Mouse (Mus musculus) MEL (cell line): ENCODE data around the gene Als2cr12. TPM values are rescaled to one million over a fixed set of nuclear protein-coding genes. Genes with fewer than 3 reads are reported as not detected.
"Not testable (repeated sequence)": the region's sequence is repeated elsewhere in the genome, so short reads cannot be mapped to it uniquely, and the experiment has no call there.

Source experiments
- DNase-seq: peaks from one replicate; pipeline ENCODE4 v3.0.0; 2011; ENCODE audit warnings: low read depth, low spot score
- H3K27ac ChIP-seq: 2 replicates; pipeline ENCODE4 v1.5.1; 2012; ENCODE audit warnings: low read depth, mild to moderate bottlenecking, control low read depth, low read length, moderate library complexity; ENCODE audit not compliant: control insufficient read depth
- H3K27me3 ChIP-seq, 2 experiments: fragments of 150-350 bp in 1 of 2; sonication (generic) in 1 of 2; 2 replicates each; pipeline ENCODE4 v1.6.1; 2012; ENCODE audit warnings: low read length in 2 of 2, mild to moderate bottlenecking in 2 of 2, improper control_type of control experiment in 1 of 2, moderate library complexity in 1 of 2; ENCODE audit not compliant: insufficient read depth in 2 of 2, control insufficient read depth in 1 of 2
- H3K36me3 ChIP-seq, 2 experiments: 2 replicates each; pipeline ENCODE4 v1.6.1; 2012 to 2014; ENCODE audit warnings: low read length in 2 of 2, improper control_type of control experiment in 1 of 2, inconsistent platforms in 1 of 2, mild to moderate bottlenecking in 1 of 2; ENCODE audit not compliant: insufficient read depth in 2 of 2, control insufficient read depth in 1 of 2
- H3K4me1 ChIP-seq, 2 experiments: fragments of 150-350 bp in 1 of 2; sonication (generic) in 1 of 2; 2 replicates each; pipeline ENCODE4 v1.6.1; 2012; ENCODE audit warnings: low read length in 2 of 2, improper control_type of control experiment in 1 of 2, mild to moderate bottlenecking in 1 of 2; ENCODE audit not compliant: insufficient read depth in 2 of 2, control insufficient read depth in 1 of 2
- H3K4me3 ChIP-seq, 2 experiments: fragments of 150-350 bp in 1 of 2; sonication (generic) in 1 of 2; 2 replicates each; pipeline ENCODE4 v1.5.1; 2012; ENCODE audit warnings: low read depth in 2 of 2, low read length in 2 of 2, mild to moderate bottlenecking in 2 of 2, moderate library complexity in 2 of 2, control low read depth in 1 of 2, improper control_type of control experiment in 1 of 2; ENCODE audit not compliant: control insufficient read depth in 1 of 2, insufficient read depth in 1 of 2
- H3K79me2 ChIP-seq: 2 replicates; pipeline ENCODE4 v1.6.1; 2012; ENCODE audit warnings: mild to moderate bottlenecking, low read length, moderate library complexity; ENCODE audit not compliant: control insufficient read depth, poor library complexity, insufficient read depth
- H3K9ac ChIP-seq: 2 replicates; pipeline ENCODE4 v1.6.1; 2012; ENCODE audit warnings: low read depth, mild to moderate bottlenecking, control low read depth, low read length, moderate library complexity; ENCODE audit not compliant: control insufficient read depth, poor library complexity, severe bottlenecking
- H3K9me3 ChIP-seq: fragments of 150-350 bp; sonication (generic); replicated peaks from 2 replicates; pipeline ENCODE4 v1.6.1; 2012; ENCODE audit warnings: mild to moderate bottlenecking, low read length, improper control_type of control experiment, moderate library complexity; ENCODE audit not compliant: insufficient read depth
- BHLHE40 ChIP-seq: IDR thresholded peaks from 2 replicates; pipeline ENCODE4 v1.6.1; 2012; ENCODE audit warnings: low read depth, mild to moderate bottlenecking, inconsistent platforms, low read length, improper control_type of control experiment, borderline replicate concordance
- ELF1 ChIP-seq: IDR thresholded peaks from 2 replicates; pipeline ENCODE4 v1.6.1; 2014; ENCODE audit warnings: low read depth, mild to moderate bottlenecking, inconsistent platforms, low read length, improper control_type of control experiment, moderate library complexity
- ETS1 ChIP-seq: IDR thresholded peaks from 2 replicates; pipeline ENCODE4 v1.6.1; 2012; ENCODE audit warnings: low read depth, mild to moderate bottlenecking, inconsistent platforms, low read length, improper control_type of control experiment, moderate library complexity
- GATA1 ChIP-seq: IDR thresholded peaks from 2 replicates; pipeline ENCODE4 v1.6.1; 2011; ENCODE audit warnings: low read depth, low read length, improper control_type of control experiment
- HCFC1 ChIP-seq: IDR thresholded peaks from 2 replicates; pipeline ENCODE4 v1.6.1; 2012; ENCODE audit warnings: low read depth, mild to moderate bottlenecking, inconsistent platforms, low read length, improper control_type of control experiment, moderate library complexity
- JUND ChIP-seq: IDR thresholded peaks from 2 replicates; pipeline ENCODE4 v1.6.1; 2011; ENCODE audit warnings: low read depth, mild to moderate bottlenecking, improper control_type of control experiment, low read length
- MAFK ChIP-seq: IDR thresholded peaks from 2 replicates; pipeline ENCODE4 v1.6.1; 2011; ENCODE audit warnings: low read depth, mild to moderate bottlenecking, low read length, improper control_type of control experiment, borderline replicate concordance
- MXI1 ChIP-seq: IDR thresholded peaks from 2 replicates; pipeline ENCODE4 v1.6.1; 2011; ENCODE audit warnings: mild to moderate bottlenecking, low read depth, low read length, improper control_type of control experiment
- NRF1 ChIP-seq: IDR thresholded peaks from 2 replicates; pipeline ENCODE4 v1.6.1; 2014; ENCODE audit warnings: low read depth, mild to moderate bottlenecking, inconsistent platforms, low read length, improper control_type of control experiment, moderate library complexity; ENCODE audit not compliant: poor library complexity, insufficient read depth, severe bottlenecking
- POLR2AphosphoS2 ChIP-seq: IDR thresholded peaks from 2 replicates; pipeline ENCODE4 v1.6.1; 2011; ENCODE audit warnings: low read length, improper control_type of control experiment
- POLR2AphosphoS5 ChIP-seq: IDR thresholded peaks from 2 replicates; pipeline ENCODE4 v1.6.1; 2012; ENCODE audit warnings: low read depth, borderline replicate concordance, mild to moderate bottlenecking, inconsistent platforms, low read length, moderate library complexity, mixed read lengths
- SIN3A ChIP-seq: IDR thresholded peaks from 2 replicates; pipeline ENCODE4 v1.6.1; 2012; ENCODE audit warnings: low read length, improper control_type of control experiment, inconsistent platforms
- TCF12 ChIP-seq: IDR thresholded peaks from 2 replicates; pipeline ENCODE4 v1.6.1; 2014; ENCODE audit warnings: low read depth, mild to moderate bottlenecking, inconsistent platforms, low read length, improper control_type of control experiment, moderate library complexity
- UBTF ChIP-seq: IDR thresholded peaks from 2 replicates; pipeline ENCODE4 v1.6.1; 2012; ENCODE audit warnings: low read depth, mild to moderate bottlenecking, inconsistent platforms, low read length, improper control_type of control experiment, moderate library complexity, borderline replicate concordance; ENCODE audit not compliant: insufficient read depth
- USF1 ChIP-seq: IDR thresholded peaks from 2 replicates; pipeline ENCODE4 v1.6.1; 2014; ENCODE audit warnings: low read depth, mild to moderate bottlenecking, inconsistent platforms, low read length, improper control_type of control experiment, moderate library complexity
- USF2 ChIP-seq, 2 experiments: IDR thresholded peaks; 2 replicates each; pipeline ENCODE4 v1.6.1; 2011 to 2012; ENCODE audit warnings: improper control_type of control experiment in 2 of 2, low read length in 2 of 2, borderline replicate concordance in 1 of 2, inconsistent platforms in 1 of 2, low read depth in 1 of 2, mild to moderate bottlenecking in 1 of 2; ENCODE audit not compliant: insufficient read depth in 1 of 2
- polyA plus RNA-seq, 2 experiments: library from polyadenylated mRNA; stranded (reverse) in 1 of 2; unstranded in 1 of 2; fragments of >175 nt in 1 of 2; fragments of >200 nt in 1 of 2; gene quantifications; 2 replicates each; pipeline versions ENCODE4 v1.2.1 to v1.2.4; 2012; ENCODE audit warnings: low replicate concordance in 2 of 2, low read depth in 1 of 2; ENCODE audit not compliant: insufficient read length in 2 of 2, insufficient read depth in 1 of 2, missing spikeins in 1 of 2
- total RNA-seq: library from RNA; depleted of rRNA; stranded (reverse); fragments of 300-350 nt; gene quantifications from 2 replicates; pipeline ENCODE4 v1.2.3, GENCODE M21; 2012; rRNA removed

Als2cr12 gene
- 0.10 TPM in 1 of 2 replicates, not detected in the other for total RNA-seq
- not detected for polyA plus RNA-seq

DNA sequence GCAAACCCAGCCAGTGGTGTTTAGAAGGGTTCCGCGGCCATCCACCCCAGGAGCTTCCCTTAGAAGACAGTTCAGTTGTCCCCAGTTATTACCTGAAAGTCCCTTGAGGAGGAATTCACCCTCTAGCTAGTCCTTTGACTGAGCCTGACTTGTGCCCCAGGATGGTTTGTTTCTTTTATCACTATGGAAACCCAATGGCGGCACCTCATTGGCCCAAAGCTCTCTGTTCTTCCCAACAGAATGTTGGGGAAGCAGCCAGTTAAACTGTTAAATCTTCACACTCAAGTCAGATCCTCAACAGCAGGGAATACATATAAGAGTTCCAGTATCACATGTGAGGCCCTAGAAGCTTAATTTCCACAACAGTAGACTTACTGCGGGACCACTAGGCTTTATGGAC is at the start of gene Als2cr12:
Als2cr12 (minus strand) TSS at position 180 of the 400 bp plus-strand sequence.
- H3K9me3 ChIP-seq, H3K36me3 ChIP-seq, H3K9ac ChIP-seq, H3K4me1 ChIP-seq, H3K4me3 ChIP-seq, DNase-seq, H3K79me2 ChIP-seq, H3K27ac ChIP-seq, H3K27me3 ChIP-seq: not testable (repeated sequence)

GRCm38 (mm10) chr1:58744645-58745044 is 48.9 kb upstream of the Als2cr12 start:
- Histone ChIP-seq H3K36me3 (peaks cover 0 to 25% of the 10 kb centered on the region in 2 experiments; a peak in 2 of 4 replicates), H3K27ac (peak overlapping the region; percentile 31; the same call in 1 of the 2 replicates), H3K27me3 (no peaks in the 10 kb centered on the region), H3K9me3 (no peaks in the 10 kb centered on the region), H3K4me1 (peaks cover 9 to 25% of the 10 kb centered on the region in 2 experiments), H3K4me3 (no peak overlapping the region), H3K9ac (no peak overlapping the region), H3K79me2 (no peaks in the 10 kb centered on the region)
- DNase-seq: no peak
- no peak for TF ChIP-seq SIN3A
- no peak for TF ChIP-seq BHLHE40
- no peak for TF ChIP-seq GATA1
- no peak for TF ChIP-seq POLR2AphosphoS5
- TF ChIP-seq USF2 (IDR thresholded peaks at IDR 0.05; ENCODE audit: borderline replicate concordance in 1 of 2, insufficient read depth in 1 of 2, low read depth in 1 of 2, low read length in 2 of 2): no peak
- TF ChIP-seq USF1: no peak
- TF ChIP-seq ELF1: no peak
- no peak for TF ChIP-seq MXI1
- no peak for TF ChIP-seq HCFC1
- TF ChIP-seq ETS1: no peak
- no peak for TF ChIP-seq MAFK
- no peak for TF ChIP-seq JUND
- TF ChIP-seq NRF1: no peak
- TF ChIP-seq TCF12: no peak
- no peak for TF ChIP-seq POLR2AphosphoS2
- TF ChIP-seq UBTF: no peak
